Mouse (Mus musculus): Measurements from ENCODE around the gene Cela3b.

The Cela3b gene

GRCm38 (mm10) chr4:137430502-137430901 lies at the start of gene Cela3b:
TSS of gene Cela3b (minus strand) at chr4:137430540.
- no peak for DNase-seq (ENCODE audit: low spot score)

GRCm38 (mm10) chr4:137479757-137480156 lies 49.4 kb upstream of the Cela3b start:
- DNase-seq (ENCODE audit: low spot score), result no peak

GRCm38 (mm10) chr4:137478306-137478705 lies 48.0 kb upstream of the Cela3b start:
- no peak for DNase-seq (ENCODE audit: low spot score)

GRCm38 (mm10) chr4:137477611-137478010 lies 47.3 kb upstream of the Cela3b start:
- no peak for DNase-seq (ENCODE audit: low spot score)

GRCm38 (mm10) chr4:137476761-137477237 lies 46.5 kb upstream of the Cela3b start:
- DNase-seq (ENCODE audit: low spot score), result no peak

GRCm38 (mm10) chr4:137476065-137476760 lies 45.9 kb upstream of the Cela3b start:
- DNase-seq (ENCODE audit: low spot score), result no peak

- no peak for DNase-seq (ENCODE audit: low spot score)
Measured at GRCm38 (mm10) chr4:137475271-137476050, 45.1 kb upstream of the Cela3b start.

- no peak for DNase-seq (ENCODE audit: low spot score)
Measured at GRCm38 (mm10) chr4:137474694-137475093, 44.4 kb upstream of the Cela3b start.

GRCm38 (mm10) chr4:137473701-137474388 lies 43.5 kb upstream of the Cela3b start:
- no peak for DNase-seq (ENCODE audit: low spot score)

- no peak for DNase-seq (ENCODE audit: low spot score)
Measured at GRCm38 (mm10) chr4:137473240-137473639, 42.9 kb upstream of the Cela3b start.

GRCm38 (mm10) chr4:137471326-137471725 lies 41.0 kb upstream of the Cela3b start:
- no peak for DNase-seq (ENCODE audit: low spot score)

- no peak for DNase-seq (ENCODE audit: low spot score)
Measured at GRCm38 (mm10) chr4:137470701-137471317, 40.5 kb upstream of the Cela3b start.

- no peak for DNase-seq (ENCODE audit: low spot score)
Measured at GRCm38 (mm10) chr4:137469845-137470692, 39.7 kb upstream of the Cela3b start.

- no peak for DNase-seq (ENCODE audit: low spot score)
Measured at GRCm38 (mm10) chr4:137469081-137469844, 38.9 kb upstream of the Cela3b start.

GRCm38 (mm10) chr4:137468260-137469080 lies 38.1 kb upstream of the Cela3b start, which contains the start of gene Hspg2:
TSS of gene Hspg2 (plus strand) at chr4:137468769.
- peak; percentile 94 for DNase-seq (ENCODE audit: low spot score)

GRCm38 (mm10) chr4:137467525-137467924 lies 37.2 kb upstream of the Cela3b start:
- DNase-seq (ENCODE audit: low spot score), result no peak

- no peak for DNase-seq (ENCODE audit: low spot score)
Measured at GRCm38 (mm10) chr4:137466991-137467390, 36.7 kb upstream of the Cela3b start.

GRCm38 (mm10) chr4:137465125-137465787 lies 34.9 kb upstream of the Cela3b start:
- DNase-seq (ENCODE audit: low spot score), result no peak

Measured in lung, postnatal 25 days (tissue).